Mouse (Mus musculus) gastrocnemius, adult 8-10 months (tissue): ENCODE results near the gene Stambpl1. TPM values are rescaled to one million over a fixed set of nuclear protein-coding genes. Genes with fewer than 3 reads are reported as not detected.

Experiments
- DNase-seq, 2 experiments: peaks; one replicate each; pipeline ENCODE4 v3.0.0; 2022; ENCODE audit warnings: low spot score in 2 of 2
- total RNA-seq, 4 experiments: library from RNA; stranded (reverse); gene quantifications; 2 replicates each; pipeline ENCODE4 v1.2.4; 2022

Gene Stambpl1
- total RNA-seq, 4 experiments from 2014 or later, result 0.48 to 0.80 (median 0.57) TPM

DNA sequence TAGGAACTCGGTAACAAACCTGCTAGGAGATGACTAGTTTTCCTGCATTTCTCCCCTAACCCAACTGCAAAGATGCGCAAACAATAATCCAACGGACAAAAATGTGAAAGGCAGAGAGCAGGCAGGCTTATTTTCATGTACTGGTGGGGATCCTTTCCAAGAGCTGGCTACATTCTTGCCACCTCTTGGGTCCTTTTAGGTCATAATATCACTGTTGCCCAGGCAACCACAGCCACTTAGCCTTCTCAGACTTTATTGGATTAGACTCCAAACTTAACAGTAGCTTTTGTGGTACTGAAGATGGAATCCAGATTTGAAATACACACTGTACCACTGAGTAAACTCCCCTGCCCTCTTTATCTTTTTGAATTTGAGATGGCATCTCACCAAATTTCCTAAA is 86.0 kb downstream of the Stambpl1 start:
- no peak for DNase-seq

DNA sequence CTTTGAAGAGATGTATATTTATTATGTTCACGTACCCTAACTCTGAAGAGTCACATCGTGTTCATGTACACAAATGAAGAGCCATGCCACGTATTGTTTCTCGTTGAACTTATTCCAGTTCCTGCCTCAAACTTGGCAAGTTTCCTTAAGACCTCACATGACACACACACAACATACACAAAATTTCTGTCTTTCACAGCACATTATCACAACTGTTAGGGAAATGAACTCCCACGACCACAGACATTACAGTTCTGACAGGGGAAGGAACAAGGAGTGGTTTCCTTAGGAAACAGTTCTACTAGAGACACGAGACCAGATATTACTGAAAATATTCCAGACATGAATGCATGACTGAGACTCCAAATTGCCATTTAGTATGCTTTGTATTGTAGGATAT is 91.6 kb downstream of the Stambpl1 start:
- DNase-seq, result no peak

DNA sequence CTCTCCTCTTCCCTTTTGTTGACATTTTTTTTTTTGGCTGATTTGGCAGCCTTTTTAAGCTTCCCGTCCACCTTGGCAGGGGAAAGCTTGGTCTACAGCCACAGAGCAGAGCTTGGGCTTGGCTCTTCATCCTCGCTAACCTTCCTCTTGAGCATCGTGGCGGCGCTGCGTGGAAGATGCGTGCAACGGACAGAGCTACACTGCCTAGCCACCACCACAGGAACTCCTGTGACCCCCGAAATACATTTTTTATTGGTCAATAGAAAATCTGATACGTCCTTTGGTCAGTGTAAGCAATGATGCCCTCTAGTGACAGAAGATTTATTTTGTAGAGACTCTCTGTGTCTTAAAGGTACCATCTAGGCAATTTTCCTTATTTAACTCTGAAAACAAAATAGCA is 92.4 kb downstream of the Stambpl1 start:
- DNase-seq, result no peak

DNA sequence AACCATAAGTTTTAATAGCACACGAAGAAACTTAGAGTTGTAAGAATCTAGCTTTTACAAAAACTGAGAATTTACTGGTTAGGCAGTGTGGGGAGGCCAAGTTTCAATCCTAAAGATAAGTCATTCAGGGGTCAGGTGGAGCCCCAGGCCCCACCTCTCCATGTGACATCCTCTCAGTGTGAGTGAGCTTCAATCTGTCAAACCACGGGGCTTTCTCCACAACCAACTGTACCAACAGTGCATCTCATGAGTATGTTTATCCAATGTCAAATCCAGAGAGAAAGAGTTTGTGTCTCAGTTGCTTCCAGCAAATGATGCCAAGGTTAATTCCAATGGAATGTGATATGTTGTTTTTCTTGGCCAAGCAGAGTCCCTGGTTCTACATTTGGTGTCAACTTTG is 92.8 kb downstream of the Stambpl1 start:
- DNase-seq, result no peak

DNA sequence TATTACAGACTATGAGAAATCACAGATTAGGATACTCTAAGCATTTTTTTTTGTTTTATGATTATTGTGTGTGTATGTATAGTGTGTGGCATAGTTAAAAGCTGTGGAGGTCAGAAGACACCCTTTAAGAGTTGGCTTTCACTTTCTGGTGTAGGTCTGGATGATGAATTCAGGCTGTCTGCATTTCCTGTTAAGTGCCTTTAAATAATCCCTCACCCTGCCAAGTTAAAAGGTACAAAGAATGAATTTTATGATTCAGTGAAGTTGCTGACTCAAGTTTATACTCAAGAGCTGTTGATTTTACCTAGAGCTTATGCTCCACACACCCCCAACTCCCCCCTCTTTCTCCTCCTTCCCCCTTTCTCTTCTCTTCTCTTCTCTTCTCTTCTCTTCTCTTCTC is 95.2 kb downstream of the Stambpl1 start:
- no peak for DNase-seq

DNA sequence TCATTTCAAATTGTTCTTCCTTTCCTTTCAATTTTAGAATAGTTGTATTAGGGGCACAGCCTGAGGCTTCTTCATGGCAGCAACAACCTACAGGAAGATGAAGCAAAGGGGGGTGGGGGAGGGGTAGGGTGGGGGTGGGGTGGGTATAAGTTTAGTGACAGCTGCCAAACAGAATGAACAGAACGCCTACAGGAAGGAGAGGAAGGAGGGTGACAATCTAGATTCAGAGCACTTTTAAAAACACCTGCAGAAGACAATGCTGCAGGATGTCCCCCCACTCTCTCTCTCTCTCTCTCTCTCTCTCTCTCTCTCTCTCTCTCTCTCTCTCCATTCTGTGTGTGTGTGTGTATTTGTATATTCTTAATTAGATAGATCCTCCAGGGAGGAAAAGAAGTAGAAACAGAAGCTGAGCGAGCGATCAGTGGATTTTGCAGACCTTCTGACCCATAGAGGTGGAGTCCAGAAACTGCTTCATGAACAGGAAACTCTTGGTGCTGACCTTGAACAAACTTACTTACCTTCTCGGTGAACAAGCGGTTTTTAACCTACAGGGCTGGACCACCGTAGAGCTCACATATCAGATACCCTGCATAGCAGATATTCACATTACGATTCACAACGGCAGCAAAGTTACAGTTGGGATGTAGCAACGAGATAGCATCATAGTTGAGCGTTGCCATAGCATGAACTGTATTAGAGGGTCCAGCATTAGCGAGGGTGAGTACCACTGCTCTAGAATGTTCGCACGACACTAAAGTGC is 95.8 kb downstream of the Stambpl1 start:
- no peak for DNase-seq

DNA sequence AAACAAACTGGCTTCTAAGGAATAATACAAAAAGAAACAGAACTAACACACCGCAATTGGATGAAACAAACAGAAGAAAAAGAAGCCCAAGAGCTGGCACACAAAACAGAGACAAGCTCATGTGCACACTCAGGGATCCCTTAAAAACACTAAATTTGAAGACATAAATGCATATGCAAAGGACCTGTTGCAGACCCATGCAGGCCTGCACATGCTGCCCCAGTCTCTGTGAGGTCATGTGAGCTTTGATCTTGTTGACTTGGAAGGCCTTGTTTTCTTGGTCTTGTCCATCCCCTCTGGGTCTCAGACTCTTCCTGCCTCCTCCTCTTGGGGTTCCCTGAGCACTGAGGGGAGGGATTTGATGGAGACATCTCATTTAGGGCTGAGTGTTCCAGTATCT is 96.7 kb downstream of the Stambpl1 start:
- DNase-seq, result no peak

Other genes starting within 250 kb of the Stambpl1 start
- under 1 TPM in 1 of 4 experiments, not detected in 3; 0.20 TPM for gene Lipf, start 231.0 kb upstream of the Stambpl1 start, total RNA-seq
- gene Lipk, start 183.9 kb upstream of the Stambpl1 start, total RNA-seq, result not detected
- gene Lipn, start 124.9 kb upstream of the Stambpl1 start, total RNA-seq, result not detected
- not detected for gene Lipm, start 91.3 kb upstream of the Stambpl1 start, total RNA-seq
- gene Ankrd22, start 26.2 kb upstream of the Stambpl1 start, total RNA-seq, result not detected
- gene Acta2, start 63.4 kb downstream of the Stambpl1 start, total RNA-seq, result 10 to 100 TPM; 35.5 to 61.5 (median 44.4) TPM
- 1 to 10 TPM; 1.7 to 5.1 (median 4.2) TPM for gene Fas, start 98.4 kb downstream of the Stambpl1 start, total RNA-seq